Mouse (Mus musculus): ENCODE data around the gene Shank2.

GRCm38 (mm10) chr7:144140470-144140869, 138.7 kb downstream of the Shank2 start:
- no peak for TF ChIP-seq NELFE (IDR thresholded peaks at IDR 0.05; ENCODE audit: low read depth, low read length)
- no peak for TF ChIP-seq POLR2A (IDR thresholded peaks at IDR 0.05; ENCODE audit: control insufficient read depth in 1 of 2, insufficient read depth in 1 of 2, low read depth in 1 of 2, low read length in 2 of 2, poor library complexity in 1 of 2)
- TF ChIP-seq USF1 (IDR thresholded peaks at IDR 0.05; ENCODE audit: low read depth, low read length): no peak
- TF ChIP-seq JUND (IDR thresholded peaks at IDR 0.05; ENCODE audit: low read depth, low read length): no peak
